Mouse (Mus musculus): Measurements from ENCODE around the gene Gpm6a. TPM values are rescaled to one million over a fixed set of nuclear protein-coding genes. Genes with fewer than 3 reads are reported as not detected.
"Not testable (repeated sequence)": the region's sequence is repeated elsewhere in the genome, so short reads cannot be mapped to it uniquely, and the experiment has no call there.

Gene Gpm6a
- total RNA-seq, 2 experiments from 2014 or later: 1,125 to 1,188 TPM

GRCm38 (mm10) chr8:55002398-55002797 lies 47.8 kb downstream of the Gpm6a start:
- DNase-seq (ENCODE audit: low spot score in 2 of 2): no peak

- DNase-seq (ENCODE audit: low spot score in 2 of 2): no peak
These were observed 48.3 kb downstream of the Gpm6a start for GRCm38 (mm10) chr8:55002946-55003345.

GRCm38 (mm10) chr8:55012228-55012627 lies 57.6 kb downstream of the Gpm6a start:
- no peak for DNase-seq (ENCODE audit: low spot score in 2 of 2)

- DNase-seq (ENCODE audit: low spot score in 2 of 2): no peak
These were observed 62.4 kb downstream of the Gpm6a start for GRCm38 (mm10) chr8:55017071-55017470.

- no peak for DNase-seq (ENCODE audit: low spot score in 2 of 2)
These were observed 71.4 kb downstream of the Gpm6a start for GRCm38 (mm10) chr8:55025851-55026660.

- no peak for DNase-seq (ENCODE audit: low spot score in 2 of 2)
These were observed 72.0 kb downstream of the Gpm6a start for GRCm38 (mm10) chr8:55026661-55027000.

GRCm38 (mm10) chr8:55028371-55028770 lies 73.7 kb downstream of the Gpm6a start:
- DNase-seq (ENCODE audit: low spot score in 2 of 2): no peak

GRCm38 (mm10) chr8:55031099-55031498 lies 76.5 kb downstream of the Gpm6a start:
- no peak for DNase-seq (ENCODE audit: low spot score in 2 of 2)

- DNase-seq (ENCODE audit: low spot score in 2 of 2): peak; percentile 89 to 98
These were observed 79.7 kb downstream of the Gpm6a start for GRCm38 (mm10) chr8:55034309-55034708.

- DNase-seq (ENCODE audit: low spot score in 2 of 2): no peak
These were observed 80.8 kb downstream of the Gpm6a start for GRCm38 (mm10) chr8:55035416-55035815.

GRCm38 (mm10) chr8:55042955-55043354 lies 88.3 kb downstream of the Gpm6a start:
- DNase-seq (ENCODE audit: low spot score in 2 of 2): no peak

GRCm38 (mm10) chr8:55048396-55048795 lies 93.8 kb downstream of the Gpm6a start:
- peak in 1 of 2 experiments; percentile 84 for DNase-seq (ENCODE audit: low spot score in 2 of 2)

- no peak for DNase-seq (ENCODE audit: low spot score in 2 of 2)
These were observed 95.3 kb downstream of the Gpm6a start for GRCm38 (mm10) chr8:55049979-55050378.

GRCm38 (mm10) chr8:55068811-55069210 lies 114.2 kb downstream of the Gpm6a start:
- DNase-seq (ENCODE audit: low spot score in 2 of 2): not testable (repeated sequence)

GRCm38 (mm10) chr8:55073481-55073880 lies 118.8 kb downstream of the Gpm6a start:
- DNase-seq (ENCODE audit: low spot score in 2 of 2): no peak

- no peak for DNase-seq (ENCODE audit: low spot score in 2 of 2)
These were observed 147.6 kb downstream of the Gpm6a start for GRCm38 (mm10) chr8:55102195-55102594.

- DNase-seq (ENCODE audit: low spot score in 2 of 2): no peak
These were observed 148.4 kb downstream of the Gpm6a start for GRCm38 (mm10) chr8:55103065-55103464.

- DNase-seq (ENCODE audit: low spot score in 2 of 2): peak in 1 of 2 experiments; percentile 41
These were observed 149.3 kb downstream of the Gpm6a start for GRCm38 (mm10) chr8:55103891-55104481.

Other genes with a start within 250 kb of the Gpm6a start
- 10 to 100 TPM; 29.6 to 31.3 TPM for gene Wdr17, start 67.7 kb upstream of the Gpm6a start, total RNA-seq (2021)

Measured in layer of hippocampus, postnatal 14 days (tissue).